Mouse (Mus musculus) heart, embryonic 12.5 days (tissue): ENCODE measurements around the gene Muc5ac. TPM values are rescaled to one million over a fixed set of nuclear protein-coding genes. Genes with fewer than 3 reads are reported as not detected.
A peak's percentile ranks its signal among the peaks of the same experiment; 100 is the strongest.

ENCODE experiments used
- ATAC-seq: fragments of 200-750 bp; cut with Nextera tagmentation; 2 replicates; pipeline ENCODE4 v1.8.0; 2017; ENCODE audit warnings: moderate TSS enrichment, moderate library complexity; ENCODE audit not compliant: insufficient number of reproducible peaks, low FRiP score
- H3K27ac ChIP-seq: fragments of 300-500 bp; sonication (generic); 2 replicates; pipeline ENCODE4 v1.5.1; 2016; ENCODE audit warnings: mild to moderate bottlenecking, moderate library complexity; ENCODE audit not compliant: poor library complexity, severe bottlenecking
- H3K27me3 ChIP-seq: fragments of 300-500 bp; sonication (generic); replicated peaks from 2 replicates; pipeline ENCODE4 v1.6.1; 2016; ENCODE audit warnings: mild to moderate bottlenecking, moderate library complexity
- H3K36me3 ChIP-seq: fragments of 300-500 bp; sonication (generic); 2 replicates; pipeline ENCODE4 v1.6.1; 2016; ENCODE audit warnings: mild to moderate bottlenecking, moderate library complexity
- H3K4me1 ChIP-seq: fragments of 300-500 bp; sonication (generic); replicated peaks from 2 replicates; pipeline ENCODE4 v1.6.1; 2016; ENCODE audit warnings: mild to moderate bottlenecking
- H3K4me2 ChIP-seq: fragments of 300-500 bp; sonication (generic); 2 replicates; pipeline ENCODE4 v1.6.1; 2016; ENCODE audit warnings: mild to moderate bottlenecking, moderate library complexity
- H3K4me3 ChIP-seq: fragments of 300-500 bp; sonication (generic); 2 replicates; pipeline ENCODE4 v1.5.1; 2016; ENCODE audit warnings: mild to moderate bottlenecking
- H3K9ac ChIP-seq: fragments of 300-500 bp; sonication (generic); 2 replicates; pipeline ENCODE4 v1.6.1; 2016; ENCODE audit warnings: mild to moderate bottlenecking, moderate library complexity
- H3K9me3 ChIP-seq: fragments of 300-500 bp; sonication (generic); replicated peaks from 2 replicates; pipeline ENCODE4 v1.6.1; 2016; ENCODE audit warnings: mild to moderate bottlenecking, moderate library complexity
- WGBS: fragments of 180-500 bp; shearing (Covaris S2); methylation state at CpG from one replicate; pipeline ENCODE4 v1.1.7; 2016; 5-methylcytosine and 5-hydroxymethylcytosine counted together
- polyA plus RNA-seq: library from polyadenylated mRNA; unstranded; fragments of >200 nt; fragmentation: Nextera tagmentation; extraction: Ambion mirVana; gene quantifications from 2 replicates; pipeline ENCODE4 v1.2.1, GENCODE M21; 2016

Muc5ac gene
- polyA plus RNA-seq, 1 experiment from 2014 or later = not detected

- no peaks in the 10 kb centered on the region for H3K36me3 ChIP-seq
- H3K4me2 ChIP-seq = no peak overlapping the region
- H3K9me3 ChIP-seq = no peaks in the 10 kb centered on the region
- ATAC-seq = no peak
- H3K9ac ChIP-seq = no peak overlapping the region
- H3K27me3 ChIP-seq = peaks cover 9% of the 10 kb centered on the region; the same call in 1 of the 2 replicates
- WGBS = 73% methylated on average over 7 of the region's 7 CpGs
- no peak overlapping the region for H3K4me3 ChIP-seq
- H3K4me1 ChIP-seq = peaks cover 41% of the 10 kb centered on the region
- H3K27ac ChIP-seq = 0 out of 2 replicates have a peak overlapping the region, but pooled peaks have one; percentile 16
These were observed 47.2 kb downstream of the Muc5ac start for GRCm38 (mm10) chr7:141835941-141836340.

- no peaks in the 10 kb centered on the region for H3K9me3 ChIP-seq
- ATAC-seq = no peak
- no peak overlapping the region for H3K9ac ChIP-seq
- no peak overlapping the region for H3K4me3 ChIP-seq
- H3K4me1 ChIP-seq = peaks cover 41% of the 10 kb centered on the region
- WGBS = 42% methylated on average over 8 of the region's 8 CpGs
- peaks cover 9% of the 10 kb centered on the region; the same call in 1 of the 2 replicates for H3K27me3 ChIP-seq
- H3K4me2 ChIP-seq = no peak overlapping the region
- no peak overlapping the region for H3K27ac ChIP-seq
- no peaks in the 10 kb centered on the region for H3K36me3 ChIP-seq
These were observed 47.7 kb downstream of the Muc5ac start for GRCm38 (mm10) chr7:141836423-141836822.

GRCm38 (mm10) chr7:141838779-141839178, 50.0 kb downstream of the Muc5ac start, which contains the start of gene Muc5b:
TSS of gene Muc5b (plus strand) at chr7:141839070.
- Histone ChIP-seq H3K36me3 (no peaks in the 10 kb centered on the region), H3K4me2 (no peak within 1 kb of the TSS), H3K4me1 (peaks cover 37% of the 10 kb centered on the region), H3K4me3 (no peak within 1 kb of the TSS), H3K27me3 (peaks cover 23% of the 10 kb centered on the region), H3K27ac (no peak within 1 kb of the TSS), H3K9ac (no peak within 1 kb of the TSS), H3K9me3 (no peaks in the 10 kb centered on the region)
- peak; percentile 54; the same call in 1 of the 2 replicates for ATAC-seq
- 55% methylated on average over 5 of the region's 5 CpGs for whole genome bisulfite sequencing

GRCm38 (mm10) chr7:141840354-141840753, 51.6 kb downstream of the Muc5ac start:
- Histone ChIP-seq H3K27me3 (peaks cover 25% of the 10 kb centered on the region), H3K36me3 (no peaks in the 10 kb centered on the region), H3K27ac (no peak overlapping the region), H3K9ac (no peak overlapping the region), H3K4me2 (no peak overlapping the region), H3K4me1 (peaks cover 37% of the 10 kb centered on the region), H3K9me3 (no peaks in the 10 kb centered on the region), H3K4me3 (no peak overlapping the region)
- ATAC-seq = no peak
- 84% methylated on average over 10 of the region's 10 CpGs for WGBS

GRCm38 (mm10) chr7:141861046-141861445, 72.3 kb downstream of the Muc5ac start:
- Histone ChIP-seq H3K9me3 (no peaks in the 10 kb centered on the region), H3K4me1 (no peaks in the 10 kb centered on the region), H3K4me2 (no peak overlapping the region), H3K36me3 (no peaks in the 10 kb centered on the region), H3K27ac (no peak overlapping the region), H3K4me3 (no peak overlapping the region), H3K27me3 (no peaks in the 10 kb centered on the region; the same call in 1 of the 2 replicates), H3K9ac (no peak overlapping the region)
- ATAC-seq = no peak
- 70% methylated on average over 4 of the region's 4 CpGs for WGBS

Other genes starting within 250 kb of the Muc5ac start
- 35.9 and 38.6 TPM in 2 replicates for gene Chid1, start 249.1 kb upstream of the Muc5ac start, polyA plus RNA-seq
- 70.2 and 70.7 TPM in 2 replicates for gene Ap2a2, start 226.8 kb upstream of the Muc5ac start, polyA plus RNA-seq
- gene Muc6, start 133.7 kb upstream of the Muc5ac start, polyA plus RNA-seq = 0.06 and 0.11 TPM in 2 replicates
- gene Muc2, start 98.6 kb upstream of the Muc5ac start, polyA plus RNA-seq = 0.31 and 0.51 TPM in 2 replicates
- 0.06 TPM in 2 replicates for gene Muc5b, start 50.1 kb downstream of the Muc5ac start, polyA plus RNA-seq
- 41.1 and 41.3 TPM in 2 replicates for gene Tollip, start 129.5 kb downstream of the Muc5ac start, polyA plus RNA-seq
- 0.40 TPM in 2 replicates for gene Brsk2, start 160.8 kb downstream of the Muc5ac start, polyA plus RNA-seq